Mouse (Mus musculus) ES-E14 (cell line): ENCODE data around the gene Pisd. TPM values are rescaled to one million over a fixed set of nuclear protein-coding genes. Genes with fewer than 3 reads are reported as not detected.
A peak's percentile ranks its signal among the peaks of the same experiment; 100 is the strongest.
"Not testable (repeated sequence)": the region's sequence is repeated elsewhere in the genome, so short reads cannot be mapped to it uniquely, and the experiment has no call there.

Experiments used
- DNase-seq: peaks from one replicate; pipeline ENCODE4 v3.0.0-alpha.2; 2013; ENCODE audit warnings: low read depth, low spot score
- H3K27ac ChIP-seq: 2 replicates; pipeline ENCODE4 v1.5.1; 2012; ENCODE audit warnings: low read depth, mild to moderate bottlenecking, low read length, moderate library complexity, mixed read lengths; ENCODE audit not compliant: poor library complexity, insufficient read depth, severe bottlenecking
- H3K36me3 ChIP-seq: 2 replicates; pipeline ENCODE4 v1.6.1; 2012; ENCODE audit warnings: mild to moderate bottlenecking, low read length, moderate library complexity, mixed read lengths; ENCODE audit not compliant: control insufficient read depth, poor library complexity, insufficient read depth, severe bottlenecking
- H3K4me1 ChIP-seq, 2 experiments: fragments of 150-350 bp in 1 of 2; sonication (generic) in 1 of 2; 2 replicates each; pipeline ENCODE4 v1.6.1; 2012; ENCODE audit warnings: low read length in 2 of 2, mild to moderate bottlenecking in 1 of 2, mixed read lengths in 1 of 2; ENCODE audit not compliant: control insufficient read depth in 2 of 2, insufficient read depth in 2 of 2, poor library complexity in 1 of 2
- H3K4me3 ChIP-seq, 2 experiments: fragments of 150-350 bp in 1 of 2; sonication (generic) in 1 of 2; 2 replicates each; pipeline ENCODE4 v1.5.1; 2012; ENCODE audit warnings: low read length in 2 of 2, low read depth in 1 of 2, mild to moderate bottlenecking in 1 of 2, mixed read lengths in 1 of 2; ENCODE audit not compliant: insufficient read depth in 1 of 2, poor library complexity in 1 of 2, severe bottlenecking in 1 of 2
- H3K9ac ChIP-seq: 2 replicates; pipeline ENCODE4 v1.6.1; 2012; ENCODE audit warnings: low read depth, mild to moderate bottlenecking, low read length, mixed read lengths; ENCODE audit not compliant: poor library complexity, insufficient read depth, severe bottlenecking
- H3K9me3 ChIP-seq: fragments of 150-350 bp; sonication (generic); 2 replicates; pipeline ENCODE4 v1.6.1; 2012; ENCODE audit warnings: low read depth, mild to moderate bottlenecking, low read length; ENCODE audit not compliant: control insufficient read depth, insufficient read depth
- CHD2 ChIP-seq: IDR thresholded peaks from 2 replicates; pipeline ENCODE4 v1.6.1; 2014; ENCODE audit warnings: mild to moderate bottlenecking, low read depth, low read length, inconsistent platforms
- HCFC1 ChIP-seq: IDR thresholded peaks from 2 replicates; pipeline ENCODE4 v1.6.1; 2012; ENCODE audit warnings: low read length, inconsistent platforms, borderline replicate concordance; ENCODE audit not compliant: insufficient read depth
- MAFK ChIP-seq: IDR thresholded peaks from 2 replicates; pipeline ENCODE4 v1.6.1; 2014; ENCODE audit warnings: mild to moderate bottlenecking, low read depth, low read length, inconsistent platforms; ENCODE audit not compliant: insufficient read depth
- ZC3H11A ChIP-seq: IDR thresholded peaks from 2 replicates; pipeline ENCODE4 v1.6.1; 2012; ENCODE audit warnings: low read depth, mild to moderate bottlenecking, inconsistent platforms, low read length, borderline replicate concordance
- ZNF384 ChIP-seq: IDR thresholded peaks from 2 replicates; pipeline ENCODE4 v1.6.1; 2012; ENCODE audit warnings: low read depth, low read length, inconsistent platforms
- in situ Hi-C, 2 experiments: fragments of 600-800 bp; cut with MboI; formaldehyde crosslinking; loops; one replicate each; pipeline ENCODE4 v1.15.1; 2025; ENCODE audit warnings: low sequenced_read_pairs in 2 of 2, inconsistent platforms in 1 of 2; ENCODE audit not compliant: unreplicated experiment in 2 of 2
- total RNA-seq: library from RNA; depleted of rRNA; stranded (reverse); fragments of 300-350 nt; gene quantifications from 2 replicates; pipeline ENCODE4 v1.2.3, GENCODE M21; 2012

The Pisd gene
- total RNA-seq, 1 experiment: 75.4 TPM

- no peaks in the 10 kb centered on the region for H3K9me3 ChIP-seq
- H3K4me3 ChIP-seq: no peak overlapping the region
- no peak overlapping the region for H3K27ac ChIP-seq
- DNase-seq: no peak
- TF ChIP-seq HCFC1 (no peak), CHD2 (no peak), MAFK (no peak), ZC3H11A (no peak), ZNF384 (no peak)
- H3K36me3 ChIP-seq: peaks cover 24% of the 10 kb centered on the region
- H3K9ac ChIP-seq: no peak overlapping the region
- no peaks in the 10 kb centered on the region for H3K4me1 ChIP-seq
- in situ Hi-C loops: no loop called here
Observed at GRCm38 (mm10) chr5:32820471-32820870, 35.0 kb upstream of the Pisd start.

- in situ Hi-C loops: no loop called here
- H3K4me3 ChIP-seq: no peak overlapping the region
- DNase-seq: no peak
- TF ChIP-seq MAFK (no peak), ZNF384 (no peak), ZC3H11A (no peak), CHD2 (no peak), HCFC1 (no peak)
- H3K4me1 ChIP-seq: no peaks in the 10 kb centered on the region
- no peaks in the 10 kb centered on the region for H3K9me3 ChIP-seq
- H3K36me3 ChIP-seq: peaks cover 14% of the 10 kb centered on the region
- H3K9ac ChIP-seq: no peak overlapping the region
- no peak overlapping the region for H3K27ac ChIP-seq
Observed at GRCm38 (mm10) chr5:32815396-32815795, 29.9 kb upstream of the Pisd start.

GRCm38 (mm10) chr5:32786454-32786853, 1.0 kb upstream of the Pisd start:
- H3K27ac ChIP-seq, DNase-seq, H3K9ac ChIP-seq, H3K9me3 ChIP-seq, H3K4me3 ChIP-seq, in situ Hi-C loops, H3K36me3 ChIP-seq, H3K4me1 ChIP-seq: not testable (repeated sequence)

- Histone ChIP-seq H3K36me3 (0 out of 2 replicates have a peak, but pooled peaks cover 3% of the 10 kb centered on the region), H3K9ac (peak overlapping the region; percentile 71), H3K4me3 (peak overlapping the region; percentile 74 to 100), H3K27ac (no peak overlapping the region), H3K9me3 (no peaks in the 10 kb centered on the region), H3K4me1 (no peaks in the 10 kb centered on the region)
- peak; percentile 86 for TF ChIP-seq ZNF384
- no peak for TF ChIP-seq MAFK
- TF ChIP-seq CHD2: no peak
- no peak for TF ChIP-seq HCFC1
- no peak for TF ChIP-seq ZC3H11A
- in situ Hi-C loops: no loop called here
- peak; percentile 28 for DNase-seq
Observed at GRCm38 (mm10) chr5:32784726-32785125, 720 bp downstream of the Pisd start.

- Histone ChIP-seq H3K9me3 (no peaks in the 10 kb centered on the region), H3K9ac (no peak overlapping the region), H3K36me3 (0 out of 2 replicates have a peak, but pooled peaks cover 3% of the 10 kb centered on the region), H3K27ac (no peak overlapping the region), H3K4me1 (no peaks in the 10 kb centered on the region), H3K4me3 (no peak overlapping the region)
- in situ Hi-C loops: no loop called here
- no peak for DNase-seq
- TF ChIP-seq HCFC1 (no peak), ZNF384 (no peak), CHD2 (no peak), ZC3H11A (no peak), MAFK (no peak)
Observed at GRCm38 (mm10) chr5:32781596-32781995, 3.9 kb downstream of the Pisd start.
